Mouse (Mus musculus) megakaryocyte, embryonic 14.5 days (primary cell): ENCODE measurements around the gene Tmem53. TPM values are rescaled to one million over a fixed set of nuclear protein-coding genes. Genes with fewer than 3 reads are reported as not detected.

Experiments
- H3K27me3 ChIP-seq: replicated peaks from 2 replicates; pipeline ENCODE3; 2012; ENCODE audit warnings: inconsistent platforms
- H3K36me3 ChIP-seq: replicated peaks from 2 replicates; pipeline ENCODE3; 2012; ENCODE audit warnings: low read length, inconsistent platforms, mixed read lengths
- H3K4me1 ChIP-seq: 2 replicates; pipeline ENCODE4 v1.6.1; 2012; ENCODE audit warnings: inconsistent platforms
- H3K4me3 ChIP-seq: replicated peaks from 2 replicates; pipeline ENCODE3; 2012; ENCODE audit warnings: moderate library complexity, mild to moderate bottlenecking, inconsistent platforms
- H3K9me3 ChIP-seq: 2 replicates; pipeline ENCODE4 v1.6.1; 2012; ENCODE audit warnings: inconsistent platforms
- FLI1 ChIP-seq: IDR thresholded peaks from 2 replicates; pipeline ENCODE4 v1.6.1; 2012; ENCODE audit warnings: low read length, inconsistent platforms, mixed read lengths
- GATA1 ChIP-seq: IDR thresholded peaks from 3 replicates; pipeline ENCODE4 v1.6.1; 2012; ENCODE audit warnings: mixed read lengths, low read length, inconsistent platforms, borderline replicate concordance
- polyA plus RNA-seq: library from polyadenylated mRNA; stranded (reverse); fragments of >175 nt; gene quantifications from 2 replicates; pipeline ENCODE4 v1.2.3, GENCODE M21; 2012; ENCODE audit warnings: low replicate concordance; ENCODE audit not compliant: insufficient read depth

The Tmem53 gene
- polyA plus RNA-seq, 1 experiment, result 0.53 TPM

GRCm38 (mm10) chr4:117311891-117312290 lies 60.1 kb downstream of the Tmem53 start:
- peaks cover 14% of the 10 kb centered on the region for H3K4me1 ChIP-seq
- no peak overlapping the region for H3K4me3 ChIP-seq
- H3K36me3 ChIP-seq, result no peaks in the 10 kb centered on the region
- peaks cover 57% of the 10 kb centered on the region for H3K27me3 ChIP-seq
- peaks cover 10% of the 10 kb centered on the region for H3K9me3 ChIP-seq
- no peak for TF ChIP-seq FLI1
- no peak for TF ChIP-seq GATA1

GRCm38 (mm10) chr4:117312416-117313084 lies 60.8 kb downstream of the Tmem53 start:
- H3K4me3 ChIP-seq, result peak overlapping the region; percentile 80
- TF ChIP-seq GATA1 (no peak), FLI1 (no peak)
- peaks cover 55% of the 10 kb centered on the region for H3K27me3 ChIP-seq

GRCm38 (mm10) chr4:117313085-117313424 lies 61.3 kb downstream of the Tmem53 start:
- peaks cover 14% of the 10 kb centered on the region for H3K4me1 ChIP-seq
- no peak overlapping the region for H3K4me3 ChIP-seq
- H3K36me3 ChIP-seq, result no peaks in the 10 kb centered on the region
- H3K27me3 ChIP-seq, result peaks cover 58% of the 10 kb centered on the region
- H3K9me3 ChIP-seq, result peaks cover 10% of the 10 kb centered on the region
- TF ChIP-seq FLI1 (no peak), GATA1 (no peak)

More at GRCm38 (mm10) chr4:117312416-117313084, 60.8 kb downstream of the Tmem53 start:
- peaks cover 10% of the 10 kb centered on the region for H3K9me3 ChIP-seq
- peaks cover 14% of the 10 kb centered on the region for H3K4me1 ChIP-seq
- no peaks in the 10 kb centered on the region for H3K36me3 ChIP-seq

- TF ChIP-seq GATA1 (no peak), FLI1 (no peak)
- Histone ChIP-seq H3K9me3 (no peaks in the 10 kb centered on the region), H3K4me1 (peaks cover 21% of the 10 kb centered on the region), H3K27me3 (peaks cover 74% of the 10 kb centered on the region), H3K36me3 (no peaks in the 10 kb centered on the region), H3K4me3 (no peak overlapping the region)
Observed at GRCm38 (mm10) chr4:117314849-117315500, 63.2 kb downstream of the Tmem53 start.

- Histone ChIP-seq H3K4me1 (peaks cover 30% of the 10 kb centered on the region), H3K36me3 (no peaks in the 10 kb centered on the region), H3K4me3 (no peak overlapping the region), H3K9me3 (no peaks in the 10 kb centered on the region), H3K27me3 (peaks cover 87% of the 10 kb centered on the region)
- TF ChIP-seq GATA1, result no peak
- no peak for TF ChIP-seq FLI1
Observed at GRCm38 (mm10) chr4:117316800-117317199, 65.0 kb downstream of the Tmem53 start.

- TF ChIP-seq FLI1 (no peak), GATA1 (no peak)
- Histone ChIP-seq H3K36me3 (no peaks in the 10 kb centered on the region), H3K4me1 (peaks cover 28% of the 10 kb centered on the region), H3K4me3 (no peak overlapping the region), H3K9me3 (no peaks in the 10 kb centered on the region), H3K27me3 (peaks cover 86% of the 10 kb centered on the region)
Observed at GRCm38 (mm10) chr4:117317701-117318190, 66.0 kb downstream of the Tmem53 start.

Other genes with a start within 250 kb of the Tmem53 start
- gene Eif2b3, start 232.5 kb upstream of the Tmem53 start, polyA plus RNA-seq, result 5.3 TPM in 1 of 2 replicates, not detected in the other
- gene Ptch2, start 155.9 kb upstream of the Tmem53 start, polyA plus RNA-seq, result 11.8 TPM in 1 of 2 replicates, not detected in the other
- gene Btbd19, start 126.2 kb upstream of the Tmem53 start, polyA plus RNA-seq, result 12.4 and 46.5 TPM in 2 replicates
- gene Tctex1d4, start 125.2 kb upstream of the Tmem53 start, polyA plus RNA-seq, result 12.1 TPM in 1 of 2 replicates, not detected in the other
- gene Plk3, start 118.0 kb upstream of the Tmem53 start, polyA plus RNA-seq, result 13.2 and 16.0 TPM in 2 replicates
- gene Rps8, start 95.7 kb upstream of the Tmem53 start, polyA plus RNA-seq, result 358 and 2,282 TPM in 2 replicates
- 5.6 and 8.3 TPM in 2 replicates for gene Kif2c, start 69.3 kb upstream of the Tmem53 start, polyA plus RNA-seq
- gene Armh1, start 174 bp downstream of the Tmem53 start, polyA plus RNA-seq, result not detected in 2 replicates
- 37.4 and 38.2 TPM in 2 replicates for gene Rnf220, start 245.1 kb downstream of the Tmem53 start, polyA plus RNA-seq